Mouse (Mus musculus): ENCODE data around the gene Itga6.

Gene Itga6

DNA sequence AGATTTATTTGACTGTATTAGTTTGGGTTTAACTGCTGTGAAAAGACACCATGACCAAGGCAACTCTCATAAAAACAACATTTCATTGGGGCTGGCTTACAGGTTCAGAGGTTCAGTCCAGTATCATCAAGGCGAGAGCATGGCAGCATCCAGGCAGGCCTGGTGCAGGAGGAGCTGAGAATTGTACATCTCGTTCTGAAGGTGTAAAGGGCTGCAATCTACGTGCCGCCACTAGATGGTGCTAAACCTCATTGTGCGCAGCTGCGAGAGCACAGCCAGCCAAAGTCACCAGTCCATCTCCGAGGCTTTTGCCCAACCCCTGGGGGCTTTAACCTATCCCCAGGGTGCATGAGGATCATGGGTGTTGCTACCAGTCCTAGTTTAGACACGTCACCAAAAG is 106.7 kb downstream of the Itga6 start:
- peak; percentile 38 to 70 for DNase-seq (ENCODE audit: low spot score in 2 of 2)

DNA sequence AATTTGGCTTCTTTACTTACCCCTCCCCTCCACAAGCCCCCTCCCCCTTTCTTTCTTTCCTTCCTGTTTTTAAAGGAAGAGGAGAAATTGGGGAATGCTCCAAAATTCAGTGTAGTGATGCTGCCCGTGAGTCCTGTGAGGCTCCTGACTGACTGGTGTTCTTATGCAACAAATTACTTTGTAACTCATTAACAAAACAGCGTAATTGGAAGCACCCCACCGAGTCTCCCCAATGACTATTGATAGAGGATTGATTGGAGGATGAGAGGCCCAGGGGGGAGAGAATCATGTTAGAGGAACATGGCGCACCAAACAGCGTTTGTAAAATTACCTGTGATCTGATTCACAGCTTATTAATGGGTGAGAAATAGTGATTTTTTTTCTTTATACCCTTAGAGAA is 109.7 kb downstream of the Itga6 start:
- DNase-seq (ENCODE audit: low spot score in 2 of 2), result no peak

DNA sequence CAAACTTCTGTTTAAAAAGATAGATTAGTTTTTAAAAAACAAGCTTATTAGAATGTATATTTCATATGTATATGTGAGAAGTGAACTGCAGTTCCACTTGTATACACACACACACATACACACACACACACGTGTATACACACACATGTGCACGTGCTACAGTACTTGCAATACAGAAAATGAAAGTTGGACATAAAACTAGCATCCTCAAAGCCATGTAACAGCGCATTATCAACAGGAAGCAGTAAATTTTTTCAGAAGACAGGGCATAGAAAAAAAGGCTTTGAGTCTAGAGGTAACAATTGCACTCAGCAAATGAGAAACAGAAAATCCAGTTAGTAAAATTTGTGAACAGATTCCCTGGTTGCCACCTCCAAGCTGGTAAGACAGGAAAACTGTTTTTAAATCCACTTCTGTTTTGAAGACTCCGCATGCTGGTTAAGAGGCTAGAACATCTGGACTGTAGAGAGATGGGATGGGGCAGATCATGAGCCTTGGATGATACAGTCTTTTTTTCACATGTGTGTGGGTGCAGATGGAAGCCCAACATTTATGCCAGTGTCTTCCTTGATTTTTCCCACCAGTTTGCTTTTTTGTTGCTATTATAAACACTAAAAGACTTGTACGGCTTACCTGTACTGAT is 118.2 kb downstream of the Itga6 start:
- no peak for DNase-seq (ENCODE audit: low spot score in 2 of 2)

- DNase-seq (ENCODE audit: low spot score in 2 of 2), result no peak
These were observed 119.6 kb downstream of the Itga6 start for GRCm38 (mm10) chr2:71865022-71865421.

DNA sequence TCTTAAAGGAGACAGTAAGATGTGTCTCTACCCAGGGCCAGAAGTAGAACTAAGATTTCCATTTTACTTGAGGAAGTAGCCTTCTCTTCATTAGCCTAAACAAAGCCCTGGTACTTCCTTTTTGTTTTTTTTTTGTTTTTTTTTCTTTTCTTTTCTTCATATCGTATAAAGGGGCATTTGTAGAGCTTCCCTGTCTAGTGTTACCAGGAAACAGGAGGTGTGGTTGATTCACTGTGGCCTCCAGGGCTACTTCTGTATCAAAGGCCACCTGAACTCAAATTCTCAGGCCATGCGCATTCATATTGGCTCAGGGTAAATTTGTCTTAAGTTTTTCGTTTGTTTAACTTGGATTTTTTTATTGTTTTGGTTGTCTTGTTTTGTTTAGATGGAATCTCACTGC is 120.5 kb downstream of the Itga6 start:
- DNase-seq (ENCODE audit: low spot score in 2 of 2), result no peak

GRCm38 (mm10) chr2:71866565-71866964 is 121.1 kb downstream of the Itga6 start:
- DNase-seq (ENCODE audit: low spot score in 2 of 2), result no peak

DNA sequence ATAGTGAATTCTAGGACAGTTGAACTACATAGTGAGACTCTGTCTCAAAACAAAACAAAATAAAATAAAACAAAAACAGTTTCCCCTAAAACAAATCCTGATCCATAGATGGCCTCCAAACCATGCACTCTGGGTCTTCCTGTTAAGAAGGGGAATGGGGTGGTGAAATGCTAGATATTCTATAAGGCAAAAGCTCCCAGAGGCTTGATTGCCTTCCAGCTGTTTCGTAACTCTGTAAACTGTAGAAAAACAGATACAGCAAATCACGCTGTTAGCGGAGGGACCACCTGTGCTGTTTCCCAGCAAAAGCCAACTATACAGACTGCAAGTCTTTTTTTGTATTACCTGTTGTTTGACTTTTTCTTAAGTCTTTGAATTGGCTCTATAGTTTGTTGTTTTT is 121.6 kb downstream of the Itga6 start:
- DNase-seq (ENCODE audit: low spot score in 2 of 2), result no peak

GRCm38 (mm10) chr2:71867480-71867879 is 122.1 kb downstream of the Itga6 start:
- DNase-seq (ENCODE audit: low spot score in 2 of 2), result no peak

DNA sequence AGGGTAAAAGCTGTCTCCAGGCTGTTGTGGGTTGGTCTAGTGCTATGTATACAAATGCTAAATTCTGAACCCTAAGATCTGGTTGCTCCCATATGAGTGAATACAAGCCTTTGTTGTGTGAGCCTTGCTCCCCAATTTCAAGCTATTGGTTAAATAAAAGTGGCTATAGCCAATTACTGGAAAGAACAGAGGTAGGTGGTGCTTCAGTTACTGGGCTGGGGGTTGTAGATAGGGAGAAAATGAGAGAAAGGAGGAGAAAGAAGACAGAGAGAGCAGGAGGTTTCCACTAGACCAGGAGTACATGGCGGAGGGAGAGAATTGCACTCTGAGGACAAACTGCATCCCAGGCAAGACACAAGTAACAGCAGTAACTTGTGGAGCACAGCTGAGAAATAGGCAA is 122.8 kb downstream of the Itga6 start:
- DNase-seq (ENCODE audit: low spot score in 2 of 2), result no peak

DNA sequence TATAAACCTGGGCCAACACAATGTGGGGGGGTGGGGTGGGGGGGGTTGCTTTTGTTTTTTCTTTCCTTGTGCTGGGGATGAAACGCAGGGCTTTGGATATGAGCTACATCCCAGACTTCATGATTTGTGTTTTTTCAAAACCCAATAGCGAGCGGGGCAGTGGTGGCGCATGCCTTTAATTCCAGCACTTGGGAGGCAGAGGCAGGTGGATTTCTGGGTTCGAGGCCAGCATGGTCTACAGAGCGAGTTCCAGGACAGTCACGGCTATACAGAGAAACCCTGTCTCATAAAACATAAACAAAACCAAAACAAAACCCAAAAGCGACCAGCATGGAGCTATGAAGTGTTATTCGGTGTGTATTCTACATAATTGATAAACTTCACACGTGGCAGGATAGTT is 126.7 kb downstream of the Itga6 start:
- no peak for DNase-seq (ENCODE audit: low spot score in 2 of 2)

GRCm38 (mm10) chr2:71872801-71873443 is 127.5 kb downstream of the Itga6 start, which contains the start of gene Pdk1:
Gene Pdk1 (plus strand): TSS chr2:71873224.
- DNase-seq (ENCODE audit: low spot score in 2 of 2), result peak; percentile 99 to 100

GRCm38 (mm10) chr2:71873474-71874322 is 128.3 kb downstream of the Itga6 start:
- DNase-seq (ENCODE audit: low spot score in 2 of 2), result peak; percentile 34 to 83

- no peak for DNase-seq (ENCODE audit: low spot score in 2 of 2)
These were observed 129.0 kb downstream of the Itga6 start for GRCm38 (mm10) chr2:71874422-71874821.

GRCm38 (mm10) chr2:71874836-71875235 is 129.4 kb downstream of the Itga6 start:
- no peak for DNase-seq (ENCODE audit: low spot score in 2 of 2)

GRCm38 (mm10) chr2:71877865-71878264 is 132.4 kb downstream of the Itga6 start:
- DNase-seq (ENCODE audit: low spot score in 2 of 2), result no peak

- DNase-seq (ENCODE audit: low spot score in 2 of 2), result peak in 1 of 2 experiments; percentile 27
These were observed 133.0 kb downstream of the Itga6 start for GRCm38 (mm10) chr2:71878441-71878840.

DNA sequence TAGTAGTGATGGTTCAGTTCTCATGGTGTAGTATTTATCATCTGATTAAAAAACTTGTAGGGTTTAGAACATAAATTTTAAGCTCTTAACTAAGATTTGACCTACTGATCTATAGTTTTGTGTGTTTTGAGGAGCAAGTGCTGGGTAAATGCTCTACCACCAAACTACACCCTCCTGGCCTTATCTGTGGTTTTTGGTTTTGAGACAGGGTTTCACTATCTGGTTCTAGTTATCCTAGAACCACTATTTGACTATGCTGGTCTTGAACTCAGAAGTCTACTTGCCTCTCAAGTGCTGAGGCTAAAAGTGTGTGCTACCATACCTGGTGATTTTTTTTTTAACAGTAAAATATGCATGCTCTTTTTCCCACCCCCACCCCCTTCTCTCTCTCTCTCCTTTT is 133.5 kb downstream of the Itga6 start:
- no peak for DNase-seq (ENCODE audit: low spot score in 2 of 2)

- no peak for DNase-seq (ENCODE audit: low spot score in 2 of 2)
These were observed 137.7 kb downstream of the Itga6 start for GRCm38 (mm10) chr2:71882914-71883651.

DNA sequence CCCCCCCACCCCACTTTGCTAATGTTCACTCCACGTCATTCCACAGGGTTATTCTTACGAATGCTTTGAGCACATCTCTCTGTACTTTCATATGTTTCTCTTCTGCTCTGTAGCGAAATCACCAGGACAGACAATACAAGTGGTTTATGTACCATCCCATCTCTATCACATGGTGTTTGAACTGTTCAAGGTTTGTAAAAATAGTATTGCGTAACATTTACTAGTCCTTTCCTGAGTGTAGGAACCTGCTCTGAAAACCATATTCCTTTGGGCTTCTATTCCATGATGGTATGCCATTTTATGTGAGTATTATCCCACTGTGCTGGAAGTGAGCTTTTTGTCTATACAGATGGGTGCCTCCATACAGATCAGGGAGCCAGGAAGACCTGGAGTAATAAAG is 141.9 kb downstream of the Itga6 start:
- DNase-seq (ENCODE audit: low spot score in 2 of 2), result no peak

GRCm38 (mm10) chr2:71888437-71888836 is 143.0 kb downstream of the Itga6 start:
- no peak for DNase-seq (ENCODE audit: low spot score in 2 of 2)

DNA sequence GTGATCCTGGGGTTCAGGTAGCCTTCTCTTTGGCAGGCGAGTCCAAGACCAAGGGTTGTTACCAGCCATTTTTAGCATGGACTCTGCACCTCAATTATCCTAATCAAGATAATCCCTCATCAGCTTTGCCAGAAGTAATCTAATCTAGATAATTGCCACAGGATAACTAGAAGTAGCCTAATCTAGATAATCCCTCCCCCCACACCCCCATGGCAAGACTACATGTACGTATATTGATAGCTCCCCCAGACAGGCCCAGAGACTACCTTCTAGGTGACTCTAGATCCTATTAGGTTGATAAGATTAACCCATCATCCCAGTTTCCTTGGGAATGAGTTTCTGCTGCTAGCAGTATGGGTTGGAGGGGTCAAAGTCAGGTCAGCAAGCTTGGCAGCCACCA is 146.1 kb downstream of the Itga6 start:
- no peak for DNase-seq (ENCODE audit: low spot score in 2 of 2)

- no peak for DNase-seq (ENCODE audit: low spot score in 2 of 2)
These were observed 147.4 kb downstream of the Itga6 start for GRCm38 (mm10) chr2:71892741-71893349.
